Mouse (Mus musculus): ENCODE data around the gene Rarres2. TPM values are rescaled to one million over a fixed set of nuclear protein-coding genes. Genes with fewer than 3 reads are reported as not detected.

The Rarres2 gene
- polyA plus RNA-seq, 1 experiment from 2014 or later = 18.2 TPM

GRCm38 (mm10) chr6:48572014-48572413 is 575 bp downstream of the Rarres2 start:
- no peaks in the 10 kb centered on the region; the same call in 1 of the 2 replicates for H3K9me3 ChIP-seq
- peak overlapping the region; percentile 62 for H3K27ac ChIP-seq
- peaks cover 6% of the 10 kb centered on the region; the same call in 1 of the 2 replicates for H3K36me3 ChIP-seq
- H3K4me3 ChIP-seq = no peak overlapping the region; the same call in 1 of the 2 replicates
- WGBS = 92% methylated on average over 5 of the region's 5 CpGs
- no peak for DNase-seq (ENCODE audit: low spot score)
- H3K4me1 ChIP-seq = peaks cover 45% of the 10 kb centered on the region
- no peaks in the 10 kb centered on the region for H3K27me3 ChIP-seq (ENCODE audit: insufficient read depth, poor library complexity, severe bottlenecking)

GRCm38 (mm10) chr6:48569065-48569807 is 3.4 kb downstream of the Rarres2 start:
- H3K4me3 ChIP-seq = no peak overlapping the region
- WGBS = 74% methylated on average over 8 of the region's 8 CpGs
- no peak for DNase-seq (ENCODE audit: low spot score)
- no peaks in the 10 kb centered on the region; the same call in 1 of the 2 replicates for H3K9me3 ChIP-seq
- no peaks in the 10 kb centered on the region for H3K27me3 ChIP-seq (ENCODE audit: insufficient read depth, poor library complexity, severe bottlenecking)
- H3K27ac ChIP-seq = peak overlapping the region; percentile 75; the same call in 1 of the 2 replicates
- peaks cover 16% of the 10 kb centered on the region for H3K36me3 ChIP-seq
- peaks cover 43% of the 10 kb centered on the region for H3K4me1 ChIP-seq

- DNase-seq (ENCODE audit: low spot score) = no peak
- 73% methylated on average over 21 of the region's 21 CpGs for WGBS
- H3K27me3 ChIP-seq (ENCODE audit: insufficient read depth, poor library complexity, severe bottlenecking) = no peaks in the 10 kb centered on the region
- H3K4me3 ChIP-seq = no peak overlapping the region
- no peaks in the 10 kb centered on the region; the same call in 1 of the 2 replicates for H3K9me3 ChIP-seq
- H3K4me1 ChIP-seq = peaks cover 36% of the 10 kb centered on the region
- peaks cover 22% of the 10 kb centered on the region for H3K36me3 ChIP-seq
- H3K27ac ChIP-seq = peak overlapping the region; percentile 75
These were observed 4.3 kb downstream of the Rarres2 start for GRCm38 (mm10) chr6:48568036-48568984.

GRCm38 (mm10) chr6:48566312-48566711 is 6.3 kb downstream of the Rarres2 start:
- DNase-seq (ENCODE audit: low spot score) = no peak
- peaks cover 21% of the 10 kb centered on the region for H3K4me1 ChIP-seq
- peaks cover 26% of the 10 kb centered on the region for H3K36me3 ChIP-seq
- H3K27ac ChIP-seq = no peak overlapping the region
- no peaks in the 10 kb centered on the region; the same call in 1 of the 2 replicates for H3K9me3 ChIP-seq
- 64% methylated on average over 5 of the region's 5 CpGs for WGBS
- no peak overlapping the region for H3K4me3 ChIP-seq
- no peaks in the 10 kb centered on the region for H3K27me3 ChIP-seq (ENCODE audit: insufficient read depth, poor library complexity, severe bottlenecking)

GRCm38 (mm10) chr6:48565693-48566310 is 6.8 kb downstream of the Rarres2 start:
- Histone ChIP-seq H3K27ac (no peak overlapping the region), H3K4me3 (no peak overlapping the region), H3K9me3 (no peaks in the 10 kb centered on the region; the same call in 1 of the 2 replicates), H3K36me3 (peaks cover 28% of the 10 kb centered on the region), H3K27me3 (ENCODE audit: insufficient read depth, poor library complexity, severe bottlenecking) (no peaks in the 10 kb centered on the region), H3K4me1 (peaks cover 21% of the 10 kb centered on the region)
- WGBS = 92% methylated on average over 4 of the region's 4 CpGs
- no peak for DNase-seq (ENCODE audit: low spot score)

GRCm38 (mm10) chr6:48555956-48556355 is 16.6 kb downstream of the Rarres2 start:
- Histone ChIP-seq H3K4me1 (peaks cover 18% of the 10 kb centered on the region), H3K27ac (peak overlapping the region; percentile 93; the same call in 1 of the 2 replicates), H3K4me3 (no peak overlapping the region), H3K27me3 (ENCODE audit: insufficient read depth, poor library complexity, severe bottlenecking) (no peaks in the 10 kb centered on the region), H3K36me3 (peaks cover 20% of the 10 kb centered on the region), H3K9me3 (no peaks in the 10 kb centered on the region)
- no peak for DNase-seq (ENCODE audit: low spot score)
- 82% methylated on average over 3 of the region's 3 CpGs for WGBS

- H3K9me3 ChIP-seq = no peaks in the 10 kb centered on the region
- H3K27ac ChIP-seq = peak overlapping the region; percentile 93
- peak; percentile 88 for DNase-seq (ENCODE audit: low spot score)
- no peaks in the 10 kb centered on the region for H3K27me3 ChIP-seq (ENCODE audit: insufficient read depth, poor library complexity, severe bottlenecking)
- peak overlapping the region; percentile 61 for H3K4me3 ChIP-seq
- H3K36me3 ChIP-seq = peaks cover 17% of the 10 kb centered on the region
- H3K4me1 ChIP-seq = peaks cover 18% of the 10 kb centered on the region
- 36% methylated on average over 13 of the region's 14 CpGs for WGBS
These were observed 17.3 kb downstream of the Rarres2 start for GRCm38 (mm10) chr6:48555104-48555890.

GRCm38 (mm10) chr6:48554280-48555103 is 18.1 kb downstream of the Rarres2 start, which contains the start of gene Lrrc61:
Gene Lrrc61 (plus strand): TSS chr6:48554796.
- Histone ChIP-seq H3K27ac (peak within 1 kb of the TSS; percentile 93), H3K4me1 (peaks cover 18% of the 10 kb centered on the region), H3K9me3 (no peaks in the 10 kb centered on the region), H3K27me3 (ENCODE audit: insufficient read depth, poor library complexity, severe bottlenecking) (no peaks in the 10 kb centered on the region), H3K36me3 (peaks cover 16% of the 10 kb centered on the region), H3K4me3 (peak within 1 kb of the TSS; percentile 61)
- WGBS = under 1% methylated on average over 39 of the region's 39 CpGs
- DNase-seq (ENCODE audit: low spot score) = peak; percentile 95

GRCm38 (mm10) chr6:48553819-48554218 is 18.8 kb downstream of the Rarres2 start:
- WGBS = 79% methylated on average over 4 of the region's 4 CpGs

GRCm38 (mm10) chr6:48552918-48553317 is 19.7 kb downstream of the Rarres2 start:
- H3K27me3 ChIP-seq (ENCODE audit: insufficient read depth, poor library complexity, severe bottlenecking) = no peaks in the 10 kb centered on the region; the same call in 1 of the 2 replicates
- no peak overlapping the region for H3K4me3 ChIP-seq
- H3K27ac ChIP-seq = no peak overlapping the region
- 43% methylated on average over 4 of the region's 4 CpGs for WGBS
- no peak for DNase-seq (ENCODE audit: low spot score)
- H3K9me3 ChIP-seq = no peaks in the 10 kb centered on the region
- H3K36me3 ChIP-seq = peaks cover 14% of the 10 kb centered on the region
- H3K4me1 ChIP-seq = peaks cover 18% of the 10 kb centered on the region

More at GRCm38 (mm10) chr6:48553819-48554218, 18.8 kb downstream of the Rarres2 start:
- Histone ChIP-seq H3K27me3 (ENCODE audit: insufficient read depth, poor library complexity, severe bottlenecking) (no peaks in the 10 kb centered on the region), H3K36me3 (peaks cover 16% of the 10 kb centered on the region), H3K4me3 (peak overlapping the region; percentile 61), H3K27ac (peak overlapping the region; percentile 93), H3K9me3 (no peaks in the 10 kb centered on the region), H3K4me1 (peaks cover 18% of the 10 kb centered on the region)
- no peak for DNase-seq (ENCODE audit: low spot score)

- DNase-seq (ENCODE audit: low spot score) = no peak
- no peaks in the 10 kb centered on the region for H3K4me1 ChIP-seq
- H3K27ac ChIP-seq = no peak overlapping the region
- H3K4me3 ChIP-seq = no peak overlapping the region
- WGBS = 78% methylated on average over 6 of the region's 6 CpGs
- no peaks in the 10 kb centered on the region; the same call in 1 of the 2 replicates for H3K27me3 ChIP-seq (ENCODE audit: insufficient read depth, poor library complexity, severe bottlenecking)
- no peaks in the 10 kb centered on the region for H3K36me3 ChIP-seq
- H3K9me3 ChIP-seq = no peaks in the 10 kb centered on the region
These were observed 24.3 kb downstream of the Rarres2 start for GRCm38 (mm10) chr6:48548314-48548713.

All from heart, embryonic 10.5 days (tissue).